In the genomic region with DNA sequence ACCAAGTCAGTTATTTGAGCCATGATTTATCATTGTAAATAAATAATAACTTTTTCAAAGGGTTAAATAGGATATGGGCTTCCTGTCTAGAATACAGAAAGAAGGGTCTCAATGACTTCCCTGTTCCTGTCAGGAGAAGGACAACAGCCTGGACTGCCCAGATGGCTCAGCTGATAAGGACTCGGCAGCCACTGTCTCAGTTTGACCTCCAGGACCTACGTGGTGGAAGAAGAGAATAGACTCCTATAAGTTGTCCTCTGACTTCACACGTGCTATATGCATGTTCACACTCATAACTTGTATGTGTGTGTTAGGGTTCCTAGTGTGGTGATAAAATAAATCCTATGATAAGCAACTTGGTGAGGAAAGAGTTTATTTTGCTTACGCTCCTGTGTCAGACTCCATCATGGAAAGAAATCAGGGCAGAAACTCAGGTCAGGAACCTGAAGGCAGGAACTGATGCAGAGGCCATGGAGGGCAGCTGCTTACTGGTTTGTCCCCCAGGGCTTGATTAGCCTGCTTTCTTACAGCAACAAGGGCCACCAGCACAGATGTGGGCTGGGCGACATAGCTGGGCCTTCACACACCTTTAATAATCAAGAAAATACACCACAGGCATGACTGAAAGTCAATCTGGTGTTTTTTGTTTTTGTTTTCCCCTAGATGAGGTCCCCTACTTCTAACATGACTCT, we compare ENCODE assay signal across 11 mouse cellular contexts. TPM values are rescaled to one million over a fixed set of nuclear protein-coding genes. Genes with fewer than 3 reads are reported as not detected.
A peak's percentile ranks its signal among the peaks of the same experiment; 100 is the strongest.
DNase-seq lines count a peak whose midpoint lies in the region; ATAC-seq and TF ChIP-seq lines count a peak whose summit lies in the region.
"Had no signal": no experiment of that assay in that cellular context is flagged by ENCODE, and none has a peak within 500 bp of the region (broad histone marks: within the 10 kb centered on the region; RNA-seq: fewer than 3 reads in every experiment).

No protein-coding gene starts in this region.

- no peak overlapping the region for H3K4me3 ChIP-seq in heart, postnatal 0 days (ENCODE audit: low read depth, low read length)
- H3K4me3 ChIP-seq in stomach, embryonic 14.5 days (ENCODE audit: low read depth, low read length): no peak overlapping the region
- no peak overlapping the region; the same call in 1 of the 2 replicates for H3K4me3 ChIP-seq in stomach, postnatal 0 days (ENCODE audit: low read depth, low read length)
- no peak overlapping the region for H3K4me3 ChIP-seq in limb, embryonic 15.5 days

- no peak for TF ChIP-seq EP300 in heart, postnatal 0 days (IDR thresholded peaks at IDR 0.05; ENCODE audit: low read depth)
- TF ChIP-seq EP300 in stomach, postnatal 0 days (optimal IDR thresholded peaks at IDR 0.05): no peak

- no peak overlapping the region for H3K9ac ChIP-seq in heart, postnatal 0 days (replicated peaks; ENCODE audit: low read depth, low read length)
- no peak overlapping the region for H3K9ac ChIP-seq in stomach, embryonic 14.5 days (replicated peaks; ENCODE audit: low read depth, low read length)
- no peak overlapping the region for H3K9ac ChIP-seq in stomach, postnatal 0 days (ENCODE audit: low read length)
- H3K9ac ChIP-seq in limb, embryonic 15.5 days: no peak overlapping the region

- ATAC-seq in heart, postnatal 0 days (ENCODE audit: insufficient read depth, low read depth): no peak
- ATAC-seq in stomach, embryonic 14.5 days (ENCODE audit: insufficient number of reproducible peaks, insufficient read depth, low FRiP score, low read depth): no peak
- ATAC-seq in stomach, postnatal 0 days (ENCODE audit: low FRiP score, low TSS enrichment): no peak
- no peak for ATAC-seq in limb, embryonic 15.5 days (ENCODE audit: insufficient number of reproducible peaks, low FRiP score, low TSS enrichment, low read depth)
- ATAC-seq: forebrain, embryonic 16.5 days had no signal

- no peak overlapping the region; the same call in 1 of the 2 replicates for H3K27ac ChIP-seq in heart, postnatal 0 days (ENCODE audit: low read depth)
- H3K27ac ChIP-seq in stomach, embryonic 14.5 days (ENCODE audit: low read length): no peak overlapping the region
- no peak overlapping the region for H3K27ac ChIP-seq in stomach, postnatal 0 days (replicated peaks)
- H3K27ac ChIP-seq in limb, embryonic 15.5 days: 0 out of 2 replicates have a peak overlapping the region, but pooled peaks have one; percentile 22

- no peaks in the 10 kb centered on the region for H3K27me3 ChIP-seq in heart, postnatal 0 days (ENCODE audit: control insufficient read depth, insufficient read depth, low read length)
- no peaks in the 10 kb centered on the region for H3K27me3 ChIP-seq in stomach, embryonic 14.5 days (ENCODE audit: control insufficient read depth, insufficient read depth, low read length)
- H3K27me3 ChIP-seq in stomach, postnatal 0 days (ENCODE audit: control insufficient read depth, insufficient read depth, low read length): no peaks in the 10 kb centered on the region
- H3K27me3 ChIP-seq in limb, embryonic 15.5 days: no peaks in the 10 kb centered on the region

- peak overlapping the region; percentile 75; the same call in 1 of the 2 replicates for H3K4me2 ChIP-seq in heart, postnatal 0 days (ENCODE audit: low read depth, low read length)
- peak overlapping the region; percentile 50 for H3K4me2 ChIP-seq in stomach, embryonic 14.5 days (replicated peaks; ENCODE audit: low read depth, low read length)
- H3K4me2 ChIP-seq in stomach, postnatal 0 days (replicated peaks; ENCODE audit: low read depth): no peak overlapping the region
- H3K4me2 ChIP-seq in limb, embryonic 15.5 days: peak overlapping the region; percentile 54

- no peak for DNase-seq in heart, postnatal 0 days (ENCODE audit: low spot score)
- DNase-seq in heart, postnatal 4 days: no peak
- DNase-seq in stomach, postnatal 0 days (ENCODE audit: low spot score): no peak
- DNase-seq in frontal cortex, postnatal 36 days (ENCODE audit: low spot score in 2 of 2): no peak
- DNase-seq in spleen, postnatal 10 days (ENCODE audit: low spot score in 2 of 2): no peak
- DNase-seq in thymus, postnatal 10 days (ENCODE audit: low spot score in 2 of 2): no peak
- DNase-seq: adrenal gland, postnatal 10 days; cerebellum, postnatal 25 days had no signal

- no peaks in the 10 kb centered on the region for H3K36me3 ChIP-seq in heart, postnatal 0 days (replicated peaks; ENCODE audit: control insufficient read depth, insufficient read depth, low read length)
- no peaks in the 10 kb centered on the region for H3K36me3 ChIP-seq in stomach, embryonic 14.5 days (ENCODE audit: control insufficient read depth, insufficient read depth, low read length)
- no peaks in the 10 kb centered on the region for H3K36me3 ChIP-seq in stomach, postnatal 0 days (ENCODE audit: control insufficient read depth, insufficient read depth, low read length)
- no peaks in the 10 kb centered on the region for H3K36me3 ChIP-seq in limb, embryonic 15.5 days

- no peaks in the 10 kb centered on the region for H3K9me3 ChIP-seq in heart, postnatal 0 days (replicated peaks; ENCODE audit: control insufficient read depth, low read length)
- H3K9me3 ChIP-seq in stomach, embryonic 14.5 days (ENCODE audit: control insufficient read depth, low read depth, low read length): no peaks in the 10 kb centered on the region
- H3K9me3 ChIP-seq in stomach, postnatal 0 days (ENCODE audit: control insufficient read depth, low read length): no peaks in the 10 kb centered on the region
- no peaks in the 10 kb centered on the region for H3K9me3 ChIP-seq in limb, embryonic 15.5 days

- peaks cover 22% of the 10 kb centered on the region for H3K4me1 ChIP-seq in heart, postnatal 0 days (ENCODE audit: control insufficient read depth, insufficient read depth)
- peaks cover 18% of the 10 kb centered on the region for H3K4me1 ChIP-seq in stomach, embryonic 14.5 days (ENCODE audit: control insufficient read depth, insufficient read depth, low read length)
- peaks cover 5% of the 10 kb centered on the region; the same call in 1 of the 2 replicates for H3K4me1 ChIP-seq in stomach, postnatal 0 days (replicated peaks; ENCODE audit: control insufficient read depth, insufficient read depth)
- peaks cover 15% of the 10 kb centered on the region for H3K4me1 ChIP-seq in limb, embryonic 15.5 days

- TF ChIP-seq CTCF in heart, postnatal 0 days (IDR thresholded peaks at IDR 0.05; ENCODE audit: low read depth): no peak
- TF ChIP-seq CTCF in stomach, postnatal 0 days (IDR thresholded peaks at IDR 0.05; ENCODE audit: low read depth): no peak

- WGBS in heart, postnatal 0 days: 76% methylated on average over 5 of the region's 5 CpGs
- WGBS in stomach, embryonic 14.5 days: 75% methylated on average over 5 of the region's 5 CpGs
- WGBS in stomach, postnatal 0 days: 74% methylated on average over 5 of the region's 5 CpGs
- WGBS in limb, embryonic 15.5 days: 81% methylated on average over 5 of the region's 5 CpGs

RNA-seq across cellular contexts. Expression of gene Snx9, which starts 1.4 kb away (rescaled TPM):
- total RNA-seq in heart, postnatal 0 days (2014; rRNA removed; ENCODE audit: low replicate concordance): 21.0 and 25.7 TPM in 2 replicates
- polyA plus RNA-seq in heart, postnatal 0 days (2015; fragmentation: Nextera tagmentation; extraction: Ambion mirVana): 16.0 and 16.6 TPM in 2 replicates
- 10 to 100 TPM; 38.0 to 39.0 TPM for total RNA-seq in heart, postnatal 4 days (2021)
- 39.9 and 40.5 TPM in 2 replicates for polyA plus RNA-seq in stomach, embryonic 14.5 days (2014; fragmentation: Nextera tagmentation; extraction: Ambion mirVana)
- 34.8 and 36.3 TPM in 2 replicates for polyA plus RNA-seq in stomach, postnatal 0 days (2015; fragmentation: Nextera tagmentation; extraction: Ambion mirVana)
- polyA plus RNA-seq in limb, embryonic 15.5 days (2015; fragmentation: Nextera tagmentation; extraction: Ambion mirVana): 33.7 and 34.9 TPM in 2 replicates
